Mouse (Mus musculus) granulocyte monocyte progenitor cell, adult 5-6 weeks (primary cell): ENCODE measurements at regions not wholly inside any gene's neighbourhood (a gene's known extent, or its start where the extent isn't known, plus 50 kb on each side); places are given as distances from the start of the nearest gene placed in this dataset.
"Not testable (repeated sequence)": the region's sequence is repeated elsewhere in the genome, so short reads cannot be mapped to it uniquely, and the experiment has no call there.

Experiments used
- ATAC-seq: replicated peaks from 2 replicates; pipeline ENCODE4 v1.8.0; 2016; ENCODE audit warnings: mild to moderate bottlenecking, moderate TSS enrichment, inconsistent platforms; ENCODE audit not compliant: poor library complexity, severe bottlenecking

GRCm38 (mm10) chr5:40177982-40178748 lies 422.9 kb upstream of the Hs3st1 start:
- no peak for ATAC-seq

DNA sequence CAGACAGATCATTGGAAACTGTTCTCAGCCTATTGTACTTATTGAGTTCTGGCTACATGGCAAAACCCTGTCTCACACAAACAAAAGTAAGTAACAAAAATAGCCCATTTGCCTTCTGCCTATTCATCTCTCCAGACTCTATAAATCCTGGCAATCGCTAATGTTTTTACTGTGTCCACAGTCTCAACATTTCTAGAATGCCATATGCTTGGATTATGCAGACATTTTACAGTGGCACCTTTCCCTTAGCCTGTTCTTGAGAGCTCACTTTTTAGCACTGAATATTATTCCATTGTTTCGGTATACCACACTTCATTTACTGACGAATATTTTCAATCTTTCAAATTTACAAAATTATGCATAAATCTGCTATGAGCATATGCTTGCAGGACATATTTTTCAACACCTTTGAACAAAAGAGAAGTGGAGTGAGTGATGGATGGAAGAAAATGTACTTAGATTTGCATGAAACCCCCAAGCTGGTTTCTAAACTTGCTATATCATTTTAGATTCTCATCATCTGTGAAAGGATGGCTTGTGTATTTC lies 381.5 kb upstream of the Hs3st1 start:
- no peak for ATAC-seq

DNA sequence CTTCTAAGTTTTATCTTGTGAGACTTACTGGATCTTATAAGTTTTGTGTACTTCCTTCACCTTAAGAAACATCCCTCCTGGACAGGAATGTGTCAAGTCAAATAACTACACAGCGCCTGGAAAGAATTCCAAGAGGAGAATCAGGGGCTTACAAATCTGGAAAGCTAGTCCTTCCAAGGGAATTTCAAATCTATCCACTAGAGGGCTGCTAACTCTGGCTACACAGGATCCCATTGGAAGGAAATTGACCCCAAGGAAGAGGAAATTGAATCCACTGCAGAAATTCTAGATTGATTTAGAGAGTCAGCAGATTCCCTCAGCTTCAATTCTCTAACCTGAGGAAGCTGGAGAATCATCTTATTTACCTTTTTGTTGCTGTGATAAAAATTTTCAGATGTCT lies 369.1 kb upstream of the Hs3st1 start:
- no peak for ATAC-seq

GRCm38 (mm10) chr5:40116849-40117248 lies 361.6 kb upstream of the Hs3st1 start:
- no peak for ATAC-seq

- ATAC-seq: not testable (repeated sequence)
Observed at GRCm38 (mm10) chr5:40089576-40089975, 334.3 kb upstream of the Hs3st1 start.

- no peak for ATAC-seq
Observed at GRCm38 (mm10) chr5:40045288-40045687, 290.0 kb upstream of the Hs3st1 start.

- ATAC-seq: no peak
Observed at GRCm38 (mm10) chr5:40034452-40034851, 279.2 kb upstream of the Hs3st1 start.

DNA sequence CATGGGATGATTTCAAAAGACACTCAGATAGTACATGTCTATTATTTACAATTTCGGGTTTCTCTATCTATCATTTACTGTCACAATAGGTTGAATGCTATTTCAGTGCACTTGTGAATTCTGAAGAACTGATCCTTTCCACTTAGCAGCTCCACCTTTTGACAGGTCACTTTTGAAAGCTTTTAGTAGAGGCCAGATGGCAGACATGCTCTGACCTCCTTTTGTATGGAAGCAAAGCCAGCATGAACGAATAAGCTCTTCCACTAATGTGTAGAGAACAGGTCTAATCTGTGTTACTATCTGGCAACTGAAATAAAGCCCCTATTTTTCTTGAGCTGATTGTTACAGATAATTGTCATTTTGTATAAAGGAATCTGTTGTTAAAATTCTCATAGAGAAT lies 278.4 kb upstream of the Hs3st1 start:
- ATAC-seq: no peak

DNA sequence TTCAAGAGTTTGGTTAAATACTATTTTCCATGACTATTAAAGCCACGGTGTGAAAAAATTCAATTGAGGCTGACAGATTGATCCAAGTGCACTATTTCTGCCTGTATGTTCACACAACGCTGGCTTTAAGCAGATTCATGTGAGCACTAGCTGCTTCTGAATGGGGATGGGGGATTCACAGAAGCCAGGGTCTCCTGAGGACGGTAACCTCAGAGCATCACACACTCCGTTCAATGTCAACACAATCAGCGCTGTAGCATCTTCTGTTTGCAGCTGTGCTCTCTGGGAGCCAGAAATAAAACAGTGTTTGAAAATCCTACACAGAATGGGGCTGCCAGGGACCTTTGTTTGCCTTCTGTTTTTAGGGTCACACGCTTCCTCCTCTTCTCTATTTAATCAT lies 275.0 kb upstream of the Hs3st1 start:
- no peak for ATAC-seq

DNA sequence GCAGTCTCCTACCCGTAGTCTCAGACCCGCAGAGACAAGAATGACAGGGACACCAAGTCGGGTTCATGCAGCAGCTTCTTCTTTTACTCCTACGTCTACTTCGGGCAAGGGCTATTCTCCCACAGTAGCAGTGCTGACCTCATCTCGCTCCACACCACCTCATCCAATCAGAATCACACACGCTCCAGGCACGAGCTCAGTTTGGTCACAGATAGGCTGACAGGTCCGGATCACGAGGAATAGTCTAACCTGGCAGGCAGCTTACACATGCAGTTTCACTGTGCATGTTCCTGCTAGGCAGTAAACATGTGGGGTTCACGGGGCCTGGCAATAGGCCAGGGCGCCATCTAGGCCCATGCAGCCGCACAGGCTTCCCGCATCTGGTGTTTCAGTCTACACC lies 260.7 kb upstream of the Hs3st1 start:
- no peak for ATAC-seq

- ATAC-seq: no peak
Observed at GRCm38 (mm10) chr5:39988039-39988438, 232.8 kb upstream of the Hs3st1 start.

DNA sequence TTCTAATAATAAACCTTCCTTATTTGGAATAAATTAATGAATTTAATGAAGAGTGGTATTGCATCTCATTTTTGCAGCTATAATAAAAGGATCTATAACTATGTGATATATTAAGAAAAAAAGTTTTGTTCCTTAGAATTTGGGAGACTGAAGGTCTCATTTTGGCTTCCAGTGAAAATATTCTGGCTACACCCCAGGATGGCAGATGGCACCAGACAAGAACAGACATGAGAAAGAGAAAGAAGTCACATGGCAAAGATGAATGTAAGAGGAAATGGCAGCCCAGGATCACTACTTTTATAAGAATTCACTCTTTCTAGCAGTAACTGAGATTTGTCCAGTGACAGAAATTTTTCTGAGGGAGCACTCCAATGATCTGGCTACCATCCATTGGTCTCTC lies 209.1 kb upstream of the Hs3st1 start:
- no peak for ATAC-seq

DNA sequence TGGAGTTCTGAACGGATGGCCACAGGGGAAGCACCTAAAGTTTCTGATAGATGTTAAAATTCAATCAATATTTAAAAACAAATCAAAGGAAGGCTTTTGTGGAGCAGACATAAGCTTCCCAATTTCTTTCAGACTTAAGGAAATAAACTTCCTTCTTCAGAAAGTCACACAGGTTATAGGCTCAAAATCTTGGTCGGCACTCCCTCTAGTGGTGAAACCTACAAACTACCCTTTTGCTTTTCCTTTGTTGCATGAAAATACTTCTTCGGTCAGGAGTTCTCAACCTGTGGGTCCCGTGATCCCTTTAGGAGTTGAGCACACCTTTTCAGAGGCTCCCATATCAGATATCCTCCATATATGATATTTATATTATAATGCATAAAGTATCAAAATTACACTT lies 205.7 kb upstream of the Hs3st1 start:
- ATAC-seq: peak; percentile 70

DNA sequence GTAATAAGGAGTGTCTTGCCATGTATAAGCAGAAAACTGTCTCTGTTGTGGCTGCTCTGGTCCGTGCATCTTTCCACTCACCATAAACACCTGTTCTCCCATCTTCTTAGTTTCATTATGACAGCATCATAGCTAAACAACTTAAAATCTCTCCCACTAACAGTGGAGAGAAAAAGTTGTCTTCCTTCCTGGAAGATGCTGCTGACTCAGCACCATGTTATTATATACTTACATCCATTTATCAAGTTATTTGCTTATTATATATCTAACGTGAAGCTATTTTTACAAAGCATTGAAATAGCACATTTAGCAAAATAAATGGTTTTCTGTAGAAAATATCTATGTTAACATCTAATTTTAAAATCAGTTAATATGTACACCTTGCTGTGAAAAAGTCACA lies 180.3 kb upstream of the Hs3st1 start:
- ATAC-seq: no peak

- no peak for ATAC-seq
Observed at GRCm38 (mm10) chr5:39931890-39932289, 176.6 kb upstream of the Hs3st1 start.

DNA sequence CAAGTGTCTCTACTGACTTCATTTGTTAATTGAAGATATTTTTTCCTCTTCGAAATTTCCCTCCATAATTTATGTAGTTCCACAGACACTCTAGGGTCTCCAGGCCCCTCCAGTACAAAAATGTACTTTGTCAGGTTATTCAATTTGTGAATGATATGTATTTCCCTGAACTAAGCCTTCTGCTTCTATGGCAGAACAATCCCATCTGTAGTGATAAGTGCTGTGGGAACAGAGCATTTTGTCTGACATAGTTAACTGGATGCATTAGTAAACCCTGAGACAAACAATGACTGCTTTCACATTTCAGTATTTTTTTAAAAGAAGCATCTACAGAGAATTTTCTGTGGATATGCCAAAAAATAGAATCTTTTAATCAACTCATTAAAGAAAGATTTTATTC lies 154.1 kb upstream of the Hs3st1 start:
- ATAC-seq: no peak

DNA sequence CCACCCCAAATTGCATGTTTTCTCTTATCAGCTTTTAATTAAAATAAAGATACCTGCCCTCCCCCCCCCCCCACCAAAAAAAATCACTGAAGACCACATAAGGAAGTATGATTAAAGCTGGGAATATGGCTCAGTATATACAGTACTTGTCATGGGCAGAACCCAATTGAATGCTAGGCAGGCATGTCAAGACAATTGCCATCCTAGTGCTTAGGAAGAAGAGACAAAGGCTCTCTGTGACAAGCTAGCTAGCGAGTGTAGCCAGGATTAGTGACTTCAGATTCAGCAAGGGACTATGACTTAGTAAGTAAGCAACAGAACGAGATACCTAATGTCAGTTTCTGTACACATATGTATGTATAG lies 116.4 kb upstream of the Hs3st1 start:
- ATAC-seq: no peak

DNA sequence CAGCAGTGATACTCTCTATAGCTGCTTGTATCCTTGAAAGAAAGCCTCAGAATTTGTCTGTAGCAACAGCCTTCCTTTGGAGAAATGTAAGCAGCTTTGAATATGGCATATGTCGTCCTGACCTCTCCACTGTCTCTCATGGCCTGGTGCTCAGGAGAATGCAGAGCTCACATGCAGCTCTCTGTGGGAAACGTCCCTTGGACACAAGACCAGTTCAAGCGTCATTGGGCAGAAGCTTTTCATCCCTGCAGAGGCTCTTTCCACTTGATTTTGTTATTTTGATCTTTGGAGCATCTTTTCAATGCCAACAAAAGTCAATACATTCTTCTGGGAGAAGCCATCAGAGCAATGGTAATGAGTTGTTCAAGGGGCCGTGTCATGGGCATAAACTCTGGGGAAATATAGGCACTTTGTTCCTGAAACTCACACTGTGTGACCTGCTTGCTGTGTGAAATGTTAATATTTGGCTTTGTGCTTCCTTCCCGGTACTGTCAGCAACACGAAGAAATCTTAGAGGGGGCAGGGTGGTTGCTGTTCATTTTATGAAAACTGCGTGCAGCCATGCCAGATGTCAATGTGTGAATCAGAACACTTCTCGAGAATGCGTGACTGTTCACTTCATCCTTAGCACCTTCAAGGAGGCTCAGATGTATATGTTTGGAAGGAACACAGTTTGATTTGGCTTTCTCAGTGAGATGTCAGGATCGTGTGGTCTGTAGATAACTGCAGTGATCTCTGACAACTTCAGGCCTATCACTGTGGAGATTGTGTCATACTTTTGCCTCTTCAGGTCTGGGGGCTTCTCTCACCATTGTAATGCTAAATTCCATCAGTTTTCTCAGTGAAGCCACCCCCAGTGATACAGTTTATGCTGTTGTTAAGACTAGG lies 115.8 kb upstream of the Hs3st1 start:
- no peak for ATAC-seq

DNA sequence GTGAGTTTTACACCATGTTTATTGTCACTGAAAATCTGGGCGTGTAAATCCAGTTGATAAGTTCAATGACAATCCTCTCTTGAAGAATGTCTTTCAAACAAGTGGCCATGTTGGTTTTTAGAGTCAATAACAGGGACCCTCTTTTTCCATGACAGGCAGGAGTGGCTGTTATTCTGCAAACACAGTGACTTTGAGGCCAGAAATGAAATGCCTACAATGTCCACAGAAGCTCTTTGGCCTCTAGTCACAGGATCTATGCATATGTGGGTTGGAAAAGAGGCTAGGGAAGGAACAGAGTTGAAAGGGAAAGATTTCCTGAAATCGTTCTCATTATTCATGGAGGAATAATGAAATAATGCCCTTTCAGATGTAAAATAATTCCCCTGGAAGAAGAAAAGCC lies 101.9 kb upstream of the Hs3st1 start:
- ATAC-seq: no peak

DNA sequence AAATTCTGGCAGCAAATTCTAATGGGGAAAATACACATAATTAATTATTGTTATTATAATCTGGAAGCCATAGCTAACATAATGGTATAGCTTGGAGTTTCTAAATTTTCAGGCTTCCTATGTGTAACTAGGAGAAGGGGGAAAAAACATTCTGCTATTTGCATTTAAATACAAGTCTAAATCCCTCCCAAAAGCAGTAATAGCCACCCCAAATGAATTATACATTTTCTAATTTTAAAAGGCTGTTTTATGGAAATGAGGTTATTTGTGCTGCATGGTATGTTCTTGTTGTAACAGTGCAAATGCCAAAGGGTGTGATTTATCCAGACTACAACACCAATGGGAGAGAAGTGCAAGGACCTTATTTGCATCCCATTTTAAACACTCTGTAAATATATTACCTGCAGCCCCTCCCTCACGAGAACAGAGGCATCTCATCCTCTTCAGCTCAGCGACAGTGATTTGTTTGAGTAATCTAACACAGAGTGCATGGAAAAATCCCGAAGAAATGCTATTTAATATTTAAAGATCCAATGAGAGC lies 101.4 kb upstream of the Hs3st1 start:
- ATAC-seq: no peak
